Mouse (Mus musculus) midbrain, embryonic 11.5 days (tissue): Measurements from ENCODE around the gene Hist1h3f. TPM values are rescaled to one million over a fixed set of nuclear protein-coding genes. Genes with fewer than 3 reads are reported as not detected.
A peak's percentile ranks its signal among the peaks of the same experiment; 100 is the strongest.

Source experiments
- ATAC-seq: fragments of 200-750 bp; cut with Nextera tagmentation; 2 replicates; pipeline ENCODE4 v1.8.0; 2017; ENCODE audit warnings: moderate TSS enrichment, moderate library complexity; ENCODE audit not compliant: low FRiP score
- DNase-seq: peaks from one replicate; pipeline ENCODE4 v3.0.0; 2015; ENCODE audit warnings: low spot score; ENCODE audit errors: missing footprints
- H3K27ac ChIP-seq: fragments of 300-500 bp; sonication (generic); 2 replicates; pipeline ENCODE4 v1.5.1; 2014; ENCODE audit warnings: low read depth, low read length
- H3K27me3 ChIP-seq: fragments of 300-500 bp; sonication (generic); 2 replicates; pipeline ENCODE4 v1.6.1; 2014; ENCODE audit warnings: mild to moderate bottlenecking, low read length, moderate library complexity, mixed read lengths; ENCODE audit not compliant: control insufficient read depth, insufficient read depth
- H3K36me3 ChIP-seq: fragments of 300-500 bp; sonication (generic); 2 replicates; pipeline ENCODE4 v1.6.1; 2014; ENCODE audit warnings: mild to moderate bottlenecking, low read length, moderate library complexity, mixed read lengths; ENCODE audit not compliant: control insufficient read depth, insufficient read depth
- H3K4me1 ChIP-seq: fragments of 300-500 bp; sonication (generic); 2 replicates; pipeline ENCODE4 v1.6.1; 2014; ENCODE audit warnings: low read length; ENCODE audit not compliant: control insufficient read depth, insufficient read depth
- H3K4me2 ChIP-seq: fragments of 300-500 bp; sonication (generic); 2 replicates; pipeline ENCODE4 v1.6.1; 2014; ENCODE audit warnings: mild to moderate bottlenecking, moderate library complexity
- H3K4me3 ChIP-seq: fragments of 300-500 bp; sonication (generic); 2 replicates; pipeline ENCODE4 v1.5.1; 2014; ENCODE audit warnings: low read depth, low read length
- H3K9ac ChIP-seq: fragments of 300-500 bp; sonication (generic); 2 replicates; pipeline ENCODE4 v1.6.1; 2014; ENCODE audit warnings: low read length
- H3K9me3 ChIP-seq: fragments of 300-500 bp; sonication (generic); 2 replicates; pipeline ENCODE4 v1.6.1; 2016; ENCODE audit warnings: low read length; ENCODE audit not compliant: control insufficient read depth
- WGBS: fragments of 180-500 bp; shearing (Covaris S2); extraction: QIAGEN DNeasy Blood & Tissue Kit; methylation state at CpG from one replicate; pipeline ENCODE4 v1.1.7; 2014; 5-methylcytosine and 5-hydroxymethylcytosine counted together
- polyA plus RNA-seq: library from polyadenylated mRNA; unstranded; fragments of >200 nt; fragmentation: Nextera tagmentation; extraction: Ambion mirVana; gene quantifications from 2 replicates; pipeline ENCODE4 v1.2.1, GENCODE M21; 2014

Hist1h3f gene
- polyA plus RNA-seq, 1 experiment from 2014 or later = 1.2 TPM

GRCm38 (mm10) chr13:23524654-23525053, 19.2 kb upstream of the Hist1h3f start:
- Histone ChIP-seq H3K27ac (no peak overlapping the region), H3K4me1 (peaks cover 3% of the 10 kb centered on the region; the same call in 1 of the 2 replicates), H3K27me3 (no peaks in the 10 kb centered on the region), H3K9me3 (no peaks in the 10 kb centered on the region), H3K36me3 (no peaks in the 10 kb centered on the region), H3K9ac (no peak overlapping the region), H3K4me2 (no peak overlapping the region), H3K4me3 (no peak overlapping the region)
- WGBS = 4% methylated on average over 5 of the region's 5 CpGs
- ATAC-seq (peak; percentile 38; the same call in 1 of the 2 replicates), DNase-seq (peak; percentile 95)

DNA sequence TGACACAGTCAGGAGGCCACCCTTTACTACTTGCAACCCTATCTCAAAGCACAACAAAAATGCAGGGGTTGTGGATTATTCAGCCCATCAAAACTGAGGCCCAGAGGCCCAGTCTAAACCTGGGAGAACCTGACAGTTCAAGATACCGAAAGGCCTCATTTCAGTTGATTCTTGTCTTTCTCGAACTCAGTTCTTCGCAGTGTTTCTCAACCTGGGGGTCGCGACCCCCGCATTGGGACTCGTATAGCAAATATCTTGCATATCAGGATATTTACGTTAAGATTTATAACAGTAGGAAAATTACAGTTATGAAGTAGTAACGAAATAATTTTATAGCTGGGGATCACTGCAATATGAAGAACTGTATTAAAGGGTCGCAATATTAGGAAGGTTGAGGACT, 18.0 kb upstream of the Hist1h3f start:
- H3K4me2 ChIP-seq = peak overlapping the region; percentile 41
- no peaks in the 10 kb centered on the region for H3K27me3 ChIP-seq
- H3K9me3 ChIP-seq = no peaks in the 10 kb centered on the region
- H3K36me3 ChIP-seq = no peaks in the 10 kb centered on the region
- H3K4me3 ChIP-seq = peak overlapping the region; percentile 29
- peaks cover 3% of the 10 kb centered on the region; the same call in 1 of the 2 replicates for H3K4me1 ChIP-seq
- ATAC-seq = no peak
- peak; percentile 94 for DNase-seq
- H3K27ac ChIP-seq = no peak overlapping the region
- H3K9ac ChIP-seq = no peak overlapping the region
- 2% methylated on average over 10 of the region's 10 CpGs for WGBS

DNA sequence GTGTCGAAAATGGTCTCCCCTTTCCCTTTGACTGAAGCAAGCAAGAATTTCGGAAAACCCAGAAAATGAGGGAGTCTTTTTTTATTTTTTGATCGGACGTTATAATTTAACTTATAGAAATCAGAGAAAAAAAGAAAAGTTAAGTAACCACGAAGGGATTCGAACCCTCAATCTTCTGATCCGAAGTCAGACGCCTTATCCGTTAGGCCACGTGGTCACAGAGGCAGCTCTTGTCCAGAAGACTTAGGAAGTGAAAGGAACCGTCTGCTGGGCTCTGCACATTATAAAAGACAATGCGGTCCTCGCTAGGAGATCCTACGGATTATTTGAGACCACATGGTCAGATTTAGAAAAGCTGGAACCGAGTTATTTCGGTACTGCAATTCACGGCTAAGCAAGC, 17.5 kb upstream of the Hist1h3f start:
- peak overlapping the region; percentile 26; the same call in 1 of the 2 replicates for H3K9ac ChIP-seq
- ATAC-seq = peak; percentile 57
- under 1% methylated on average over 17 of the region's 17 CpGs for WGBS

GRCm38 (mm10) chr13:23529005-23529404, 14.8 kb upstream of the Hist1h3f start:
- DNase-seq (no peak), ATAC-seq (no peak)
- no peak overlapping the region for H3K4me3 ChIP-seq
- 88% methylated on average over 5 of the region's 5 CpGs for WGBS
- H3K4me1 ChIP-seq = peaks cover 10% of the 10 kb centered on the region; the same call in 1 of the 2 replicates
- H3K9ac ChIP-seq = peak overlapping the region; percentile 30
- no peaks in the 10 kb centered on the region for H3K36me3 ChIP-seq
- H3K9me3 ChIP-seq = no peaks in the 10 kb centered on the region
- no peak overlapping the region for H3K27ac ChIP-seq
- peak overlapping the region; percentile 45 for H3K4me2 ChIP-seq
- no peaks in the 10 kb centered on the region for H3K27me3 ChIP-seq

More for the DNA sequence above, 17.5 kb upstream of the Hist1h3f start:
- H3K27ac ChIP-seq = no peak overlapping the region
- peaks cover 3% of the 10 kb centered on the region; the same call in 1 of the 2 replicates for H3K4me1 ChIP-seq
- no peaks in the 10 kb centered on the region for H3K36me3 ChIP-seq
- peak; percentile 100 for DNase-seq
- H3K4me2 ChIP-seq = peak overlapping the region; percentile 41
- no peaks in the 10 kb centered on the region for H3K9me3 ChIP-seq
- no peaks in the 10 kb centered on the region for H3K27me3 ChIP-seq
- H3K4me3 ChIP-seq = peak overlapping the region; percentile 29

DNA sequence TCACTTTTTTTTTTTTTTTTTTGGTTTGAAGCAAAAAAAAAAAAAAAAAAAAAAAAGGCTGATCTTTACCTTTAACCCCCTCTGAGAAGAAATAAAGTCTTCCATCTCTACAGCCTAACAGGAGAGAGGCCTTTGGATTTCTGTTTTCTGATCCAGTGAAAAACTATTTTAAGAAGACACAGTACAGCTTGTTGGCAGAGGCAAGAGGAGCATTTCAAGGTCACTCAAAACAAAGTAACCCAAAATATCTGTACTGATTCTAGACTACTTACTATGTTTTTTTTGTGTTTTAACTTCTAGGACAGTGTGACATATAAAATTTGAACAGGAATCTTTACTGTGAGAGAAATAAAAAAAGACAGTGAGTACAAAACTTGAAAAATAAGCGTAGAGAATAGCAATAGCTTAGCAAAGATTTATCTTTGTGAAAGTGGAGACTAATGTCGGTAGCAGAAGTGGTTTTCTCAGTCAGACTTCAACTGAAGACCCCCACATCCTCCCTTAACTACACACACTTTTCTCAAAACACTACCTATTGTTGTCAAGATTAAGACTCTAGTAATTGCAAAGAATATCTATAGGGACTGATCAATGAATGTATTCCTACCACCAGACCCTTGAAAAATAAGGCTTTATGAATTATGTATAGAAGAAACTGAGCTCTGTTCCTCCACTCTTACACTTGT, 14.2 kb upstream of the Hist1h3f start:
- DNase-seq = no peak
- no peak for ATAC-seq
- Histone ChIP-seq H3K4me2 (peak overlapping the region; percentile 45), H3K9me3 (no peaks in the 10 kb centered on the region), H3K27ac (peak overlapping the region; percentile 98; the same call in 1 of the 2 replicates), H3K9ac (peak overlapping the region; percentile 86), H3K36me3 (no peaks in the 10 kb centered on the region), H3K4me3 (peak overlapping the region; percentile 45), H3K4me1 (peaks cover 10% of the 10 kb centered on the region; the same call in 1 of the 2 replicates), H3K27me3 (no peaks in the 10 kb centered on the region)
- WGBS = 33% methylated on average over 2 of the region's 2 CpGs

DNA sequence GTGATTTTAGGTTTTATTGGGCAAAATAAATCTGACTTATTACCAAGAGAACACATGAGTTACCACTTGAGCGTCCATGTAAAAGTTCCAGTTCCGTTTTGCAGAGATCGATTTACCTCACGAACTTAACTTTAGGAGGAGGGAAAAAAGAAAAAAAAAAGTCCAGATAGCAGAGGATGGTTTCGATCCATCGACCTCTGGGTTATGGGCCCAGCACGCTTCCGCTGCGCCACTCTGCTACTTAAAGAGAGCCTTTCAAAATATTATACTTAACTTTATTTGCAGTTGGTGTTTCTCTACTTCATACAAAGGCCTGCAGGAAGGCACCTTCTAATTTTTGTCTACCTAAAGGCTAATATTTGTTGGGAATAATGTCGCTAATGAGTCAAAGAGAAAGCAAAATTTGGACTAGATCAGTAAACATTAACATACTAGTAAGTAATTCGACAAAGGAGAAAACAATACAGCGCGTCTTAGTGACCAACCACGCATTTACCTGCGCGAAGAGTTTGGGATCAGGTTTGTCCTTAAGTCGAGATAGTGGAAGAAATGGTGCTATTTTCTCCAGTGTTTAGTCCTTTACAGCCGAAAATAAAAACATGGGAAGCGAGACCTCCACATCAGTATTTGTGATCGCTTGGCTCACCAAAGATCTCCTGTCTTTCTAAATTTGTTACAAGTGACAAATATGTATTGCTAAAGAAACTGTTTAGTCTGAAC, 13.5 kb upstream of the Hist1h3f start:
- DNase-seq = peak; percentile 97
- Histone ChIP-seq H3K9ac (peak overlapping the region; percentile 86), H3K4me3 (peak overlapping the region; percentile 45), H3K27ac (peak overlapping the region; percentile 98), H3K27me3 (no peaks in the 10 kb centered on the region), H3K9me3 (no peaks in the 10 kb centered on the region), H3K36me3 (no peaks in the 10 kb centered on the region), H3K4me1 (peaks cover 10% of the 10 kb centered on the region; the same call in 1 of the 2 replicates), H3K4me2 (peak overlapping the region; percentile 45)
- WGBS = under 1% methylated on average over 20 of the region's 20 CpGs
- ATAC-seq = no peak

DNA sequence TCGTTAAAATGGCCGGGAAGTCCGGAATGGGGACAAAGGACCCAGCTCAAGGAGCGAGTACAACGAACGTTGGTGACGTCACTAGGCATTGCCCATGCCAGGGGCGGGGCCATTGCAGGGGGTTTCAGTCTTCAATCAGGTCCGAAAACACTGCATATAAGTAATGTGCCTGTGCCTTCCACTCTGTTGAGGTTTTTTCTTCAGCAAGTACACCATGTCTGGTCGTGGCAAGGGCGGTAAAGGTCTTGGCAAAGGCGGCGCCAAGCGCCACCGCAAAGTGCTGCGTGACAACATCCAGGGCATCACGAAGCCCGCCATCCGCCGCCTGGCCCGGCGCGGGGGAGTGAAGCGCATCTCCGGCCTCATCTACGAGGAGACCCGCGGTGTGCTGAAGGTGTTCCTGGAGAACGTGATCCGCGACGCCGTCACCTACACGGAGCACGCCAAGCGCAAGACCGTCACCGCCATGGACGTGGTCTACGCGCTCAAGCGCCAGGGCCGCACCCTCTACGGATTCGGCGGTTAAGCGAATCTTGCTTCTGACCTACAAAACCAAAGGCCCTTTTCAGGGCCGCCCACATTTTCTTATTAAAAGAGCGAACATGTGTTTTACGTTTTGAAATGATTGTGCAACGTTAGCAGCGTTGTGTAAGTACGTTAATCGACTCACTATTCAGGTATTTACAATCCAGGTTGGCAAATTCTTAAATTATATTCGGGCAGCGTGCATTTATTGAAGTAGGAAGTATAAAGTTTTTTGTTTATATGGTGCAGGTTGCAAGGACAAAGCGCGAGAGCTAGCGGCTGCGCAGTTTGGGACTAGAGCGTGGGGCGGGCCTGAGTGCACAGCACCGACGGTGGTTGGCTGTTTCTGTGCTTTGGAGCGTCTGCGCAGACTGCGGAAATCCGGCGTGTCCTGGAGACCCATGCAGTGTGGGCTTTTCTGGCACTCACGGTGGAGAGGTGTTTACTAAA, 12.7 kb upstream of the Hist1h3f start, which contains the start of gene Hist1h4h:
Gene Hist1h4h, plus strand, starts transcription at position 150 of the 975 bp plus-strand sequence.
- peak within 1 kb of the TSS; percentile 86 for H3K9ac ChIP-seq
- ATAC-seq (peak; percentile 75), DNase-seq (peak; percentile 99)
- peak within 1 kb of the TSS; percentile 45 for H3K4me3 ChIP-seq
- peak within 1 kb of the TSS; percentile 45 for H3K4me2 ChIP-seq
- under 1% methylated on average over 57 of the region's 70 CpGs for WGBS
- no peaks in the 10 kb centered on the region for H3K27me3 ChIP-seq
- H3K4me1 ChIP-seq = peaks cover 11% of the 10 kb centered on the region
- peak within 1 kb of the TSS; percentile 98 for H3K27ac ChIP-seq
- no peaks in the 10 kb centered on the region for H3K36me3 ChIP-seq
- H3K9me3 ChIP-seq = no peaks in the 10 kb centered on the region

GRCm38 (mm10) chr13:23532262-23533075, 11.4 kb upstream of the Hist1h3f start:
- H3K27me3 ChIP-seq = no peaks in the 10 kb centered on the region
- peak; percentile 91 for DNase-seq
- H3K4me2 ChIP-seq = peak overlapping the region; percentile 45
- ATAC-seq = no peak
- peaks cover 19% of the 10 kb centered on the region for H3K4me1 ChIP-seq
- 23% methylated on average over 9 of the region's 9 CpGs for WGBS
- peak overlapping the region; percentile 98 for H3K27ac ChIP-seq
- H3K36me3 ChIP-seq = no peaks in the 10 kb centered on the region
- H3K4me3 ChIP-seq = peak overlapping the region; percentile 45
- H3K9ac ChIP-seq = peak overlapping the region; percentile 86
- no peaks in the 10 kb centered on the region for H3K9me3 ChIP-seq
